Mouse (Mus musculus): ENCODE results near the gene Atg10.

Gene Atg10

DNA sequence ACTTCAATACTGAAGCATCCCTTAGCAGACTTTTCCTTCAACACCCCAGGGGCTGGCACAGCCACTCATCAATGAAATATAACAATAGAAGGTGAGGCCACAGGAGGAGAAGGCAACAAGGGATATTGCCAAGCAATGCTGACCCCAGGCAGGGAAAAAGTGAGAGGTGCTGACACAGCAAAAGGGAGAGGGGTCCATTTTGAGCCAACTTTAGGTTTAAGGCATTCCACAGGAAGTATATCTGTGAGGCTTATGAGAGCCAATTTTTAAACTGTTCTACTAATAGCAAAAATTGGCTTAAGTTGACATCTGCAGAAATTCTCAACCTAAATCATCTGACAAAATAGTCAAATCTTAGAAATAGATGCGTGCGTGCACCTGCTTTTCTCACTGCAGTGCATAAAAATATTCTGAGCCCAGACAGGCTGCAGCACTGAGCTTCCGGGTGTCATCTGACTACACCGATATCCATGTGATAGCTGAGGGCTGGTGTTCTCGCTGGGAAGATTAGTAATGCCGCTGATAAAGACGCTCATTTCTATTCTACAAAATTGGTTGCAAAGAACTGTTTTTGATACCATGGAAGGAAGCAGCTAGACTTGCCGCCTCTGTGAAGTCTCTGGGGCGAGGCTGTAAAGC, 116.3 kb downstream of the Atg10 start:
- Histone ChIP-seq H3K27me3 (ENCODE audit: control insufficient read depth, insufficient read depth, low read length, poor library complexity, severe bottlenecking) (no peaks in the 10 kb centered on the region), H3K36me3 (ENCODE audit: control insufficient read depth, insufficient read depth, low read length, poor library complexity, severe bottlenecking) (no peaks in the 10 kb centered on the region)
- DNase-seq (ENCODE audit: low read depth, low spot score), result no peak

DNA sequence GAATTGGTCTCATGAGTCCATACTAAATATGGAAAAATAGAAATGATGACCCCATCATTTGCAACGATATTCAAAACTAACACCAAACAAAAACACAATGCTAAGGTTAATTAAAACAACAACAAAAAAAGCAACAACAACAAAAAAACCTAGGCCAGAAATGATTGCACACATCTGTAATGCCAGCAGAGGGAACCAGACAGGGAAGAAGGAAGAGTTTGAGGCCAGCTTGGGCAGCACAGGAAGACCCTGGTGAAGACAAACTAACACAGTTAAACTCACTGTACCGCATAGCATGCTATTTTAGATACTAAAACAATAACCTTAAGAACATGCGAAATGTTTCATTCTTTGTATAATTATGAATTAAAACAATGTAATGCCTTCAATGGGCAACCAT, 121.5 kb downstream of the Atg10 start:
- DNase-seq (ENCODE audit: low read depth, low spot score), result no peak
- Histone ChIP-seq H3K36me3 (ENCODE audit: control insufficient read depth, insufficient read depth, low read length, poor library complexity, severe bottlenecking) (no peaks in the 10 kb centered on the region), H3K27me3 (ENCODE audit: control insufficient read depth, insufficient read depth, low read length, poor library complexity, severe bottlenecking) (no peaks in the 10 kb centered on the region)

GRCm38 (mm10) chr13:91100417-91100816, 123.4 kb downstream of the Atg10 start:
- Histone ChIP-seq H3K27me3 (ENCODE audit: control insufficient read depth, insufficient read depth, low read length, poor library complexity, severe bottlenecking) (no peaks in the 10 kb centered on the region), H3K36me3 (ENCODE audit: control insufficient read depth, insufficient read depth, low read length, poor library complexity, severe bottlenecking) (no peaks in the 10 kb centered on the region)
- no peak for DNase-seq (ENCODE audit: low read depth, low spot score)

- no peak for DNase-seq (ENCODE audit: low read depth, low spot score)
- H3K27me3 ChIP-seq (ENCODE audit: control insufficient read depth, insufficient read depth, low read length, poor library complexity, severe bottlenecking), result no peaks in the 10 kb centered on the region
- no peaks in the 10 kb centered on the region for H3K36me3 ChIP-seq (ENCODE audit: control insufficient read depth, insufficient read depth, low read length, poor library complexity, severe bottlenecking)
These were observed 128.9 kb downstream of the Atg10 start for GRCm38 (mm10) chr13:91094851-91095250.

GRCm38 (mm10) chr13:91094196-91094595, 129.6 kb downstream of the Atg10 start:
- DNase-seq (ENCODE audit: low read depth, low spot score), result peak; percentile 65
- Histone ChIP-seq H3K36me3 (ENCODE audit: control insufficient read depth, insufficient read depth, low read length, poor library complexity, severe bottlenecking) (no peaks in the 10 kb centered on the region), H3K27me3 (ENCODE audit: control insufficient read depth, insufficient read depth, low read length, poor library complexity, severe bottlenecking) (no peaks in the 10 kb centered on the region)

GRCm38 (mm10) chr13:91093610-91094009, 130.2 kb downstream of the Atg10 start:
- DNase-seq (ENCODE audit: low read depth, low spot score), result peak; percentile 25
- Histone ChIP-seq H3K27me3 (ENCODE audit: control insufficient read depth, insufficient read depth, low read length, poor library complexity, severe bottlenecking) (no peaks in the 10 kb centered on the region), H3K36me3 (ENCODE audit: control insufficient read depth, insufficient read depth, low read length, poor library complexity, severe bottlenecking) (no peaks in the 10 kb centered on the region)

GRCm38 (mm10) chr13:91093162-91093561, 130.6 kb downstream of the Atg10 start:
- peak; percentile 36 for DNase-seq (ENCODE audit: low read depth, low spot score)

DNA sequence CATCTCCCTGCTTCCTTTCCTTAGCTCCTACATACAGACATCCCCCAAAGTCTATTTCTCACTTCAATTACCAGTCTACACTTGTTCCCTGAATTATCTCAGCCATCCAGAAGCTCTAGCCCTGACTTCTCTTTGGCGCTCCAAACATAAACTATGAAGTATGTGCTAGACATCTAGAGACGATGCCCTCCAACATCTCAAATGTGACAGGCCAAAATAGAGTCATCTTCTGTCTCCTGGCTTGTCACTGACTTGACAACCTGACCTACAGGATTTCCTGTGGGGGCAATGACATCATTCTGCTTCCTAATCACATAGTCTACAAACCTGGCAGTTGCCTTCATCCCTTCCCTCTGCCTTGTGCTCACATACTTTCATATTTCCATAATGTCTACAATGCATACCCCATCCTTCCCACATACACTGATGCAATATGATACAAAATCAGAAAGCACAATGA, 132.0 kb downstream of the Atg10 start:
- Histone ChIP-seq H3K36me3 (ENCODE audit: control insufficient read depth, insufficient read depth, low read length, poor library complexity, severe bottlenecking) (no peaks in the 10 kb centered on the region), H3K27me3 (ENCODE audit: control insufficient read depth, insufficient read depth, low read length, poor library complexity, severe bottlenecking) (no peaks in the 10 kb centered on the region)
- peak; percentile 11 for DNase-seq (ENCODE audit: low read depth, low spot score)

More at GRCm38 (mm10) chr13:91093162-91093561, 130.6 kb downstream of the Atg10 start:
- no peaks in the 10 kb centered on the region for H3K36me3 ChIP-seq (ENCODE audit: control insufficient read depth, insufficient read depth, low read length, poor library complexity, severe bottlenecking)
- no peaks in the 10 kb centered on the region for H3K27me3 ChIP-seq (ENCODE audit: control insufficient read depth, insufficient read depth, low read length, poor library complexity, severe bottlenecking)

GRCm38 (mm10) chr13:91090861-91091730, 132.7 kb downstream of the Atg10 start:
- no peaks in the 10 kb centered on the region for H3K36me3 ChIP-seq (ENCODE audit: control insufficient read depth, insufficient read depth, low read length, poor library complexity, severe bottlenecking)
- no peak for DNase-seq (ENCODE audit: low read depth, low spot score)
- no peaks in the 10 kb centered on the region for H3K27me3 ChIP-seq (ENCODE audit: control insufficient read depth, insufficient read depth, low read length, poor library complexity, severe bottlenecking)

- no peaks in the 10 kb centered on the region for H3K36me3 ChIP-seq (ENCODE audit: control insufficient read depth, insufficient read depth, low read length, poor library complexity, severe bottlenecking)
- DNase-seq (ENCODE audit: low read depth, low spot score), result no peak
These were observed 137.3 kb downstream of the Atg10 start for GRCm38 (mm10) chr13:91086361-91086900.

GRCm38 (mm10) chr13:91072351-91072750, 151.4 kb downstream of the Atg10 start:
- no peaks in the 10 kb centered on the region for H3K36me3 ChIP-seq (ENCODE audit: control insufficient read depth, insufficient read depth, low read length, poor library complexity, severe bottlenecking)

More at GRCm38 (mm10) chr13:91086361-91086900, 137.3 kb downstream of the Atg10 start:
- no peaks in the 10 kb centered on the region for H3K27me3 ChIP-seq (ENCODE audit: control insufficient read depth, insufficient read depth, low read length, poor library complexity, severe bottlenecking)

GRCm38 (mm10) chr13:91060871-91061270, 162.9 kb downstream of the Atg10 start:
- H3K27me3 ChIP-seq (ENCODE audit: control insufficient read depth, insufficient read depth, low read length, poor library complexity, severe bottlenecking), result no peaks in the 10 kb centered on the region
- H3K36me3 ChIP-seq (ENCODE audit: control insufficient read depth, insufficient read depth, low read length, poor library complexity, severe bottlenecking), result no peaks in the 10 kb centered on the region
- DNase-seq (ENCODE audit: low read depth, low spot score), result no peak

More at GRCm38 (mm10) chr13:91072351-91072750, 151.4 kb downstream of the Atg10 start:
- H3K27me3 ChIP-seq (ENCODE audit: control insufficient read depth, insufficient read depth, low read length, poor library complexity, severe bottlenecking), result no peaks in the 10 kb centered on the region
- DNase-seq (ENCODE audit: low read depth, low spot score), result no peak

- DNase-seq (ENCODE audit: low read depth, low spot score), result no peak
- no peaks in the 10 kb centered on the region for H3K27me3 ChIP-seq (ENCODE audit: control insufficient read depth, insufficient read depth, low read length, poor library complexity, severe bottlenecking)
- no peaks in the 10 kb centered on the region for H3K36me3 ChIP-seq (ENCODE audit: control insufficient read depth, insufficient read depth, low read length, poor library complexity, severe bottlenecking)
These were observed 175.6 kb downstream of the Atg10 start for GRCm38 (mm10) chr13:91048171-91048570.

- H3K36me3 ChIP-seq (ENCODE audit: control insufficient read depth, insufficient read depth, low read length, poor library complexity, severe bottlenecking), result no peaks in the 10 kb centered on the region
- no peak for DNase-seq (ENCODE audit: low read depth, low spot score)
- no peaks in the 10 kb centered on the region for H3K27me3 ChIP-seq (ENCODE audit: control insufficient read depth, insufficient read depth, low read length, poor library complexity, severe bottlenecking)
These were observed 176.9 kb downstream of the Atg10 start for GRCm38 (mm10) chr13:91046851-91047250.

DNA sequence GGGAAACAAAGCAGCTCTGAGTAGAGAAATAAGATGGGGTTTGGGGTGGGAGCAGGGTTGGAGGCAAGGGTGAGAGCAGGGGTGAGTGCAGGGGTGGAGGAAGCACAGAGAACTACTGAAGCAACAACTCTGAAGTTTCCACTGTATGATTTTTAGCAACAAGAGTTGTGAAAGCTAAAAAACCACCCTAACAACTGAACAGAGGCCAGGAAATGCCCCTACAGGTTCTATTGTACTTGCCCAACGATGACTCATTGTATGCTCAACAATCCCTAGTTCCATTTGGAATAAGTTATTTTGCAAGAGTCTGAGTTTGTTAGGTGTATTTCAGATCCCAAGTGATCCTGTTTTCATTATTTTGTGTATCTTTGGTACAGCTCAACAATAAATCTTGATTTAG, 182.5 kb downstream of the Atg10 start:
- DNase-seq (ENCODE audit: low read depth, low spot score), result no peak
- Histone ChIP-seq H3K27me3 (ENCODE audit: control insufficient read depth, insufficient read depth, low read length, poor library complexity, severe bottlenecking) (no peaks in the 10 kb centered on the region; the same call in 1 of the 2 replicates), H3K36me3 (ENCODE audit: control insufficient read depth, insufficient read depth, low read length, poor library complexity, severe bottlenecking) (no peaks in the 10 kb centered on the region)

Measured in splenic B cell, adult 2 months (primary cell).